Mouse (Mus musculus) cortical plate, adult 2 months (tissue): ENCODE data around the gene Rab40b. TPM values are rescaled to one million over a fixed set of nuclear protein-coding genes. Genes with fewer than 3 reads are reported as not detected.
A peak's percentile ranks its signal among the peaks of the same experiment; 100 is the strongest.

Experiments used
- H3K27ac ChIP-seq: fragments of 200-500 bp; 2 replicates; pipeline ENCODE4 v1.5.1; 2012; ENCODE audit warnings: low read length, control low read depth, inconsistent platforms; ENCODE audit not compliant: insufficient read depth
- H3K4me1 ChIP-seq: fragments of 200-500 bp; 2 replicates; pipeline ENCODE4 v1.6.1; 2011; ENCODE audit warnings: low read length; ENCODE audit not compliant: control insufficient read depth, insufficient read depth
- H3K4me3 ChIP-seq: fragments of 200-500 bp; 2 replicates; pipeline ENCODE4 v1.5.1; 2011; ENCODE audit warnings: mild to moderate bottlenecking, low read length, control low read depth; ENCODE audit not compliant: insufficient read depth
- CTCF ChIP-seq: fragments of 200-500 bp; IDR thresholded peaks from 2 replicates; pipeline ENCODE4 v1.5.1; 2011; ENCODE audit warnings: mild to moderate bottlenecking, control low read depth, low read length; ENCODE audit not compliant: insufficient read depth; ENCODE audit errors: extremely low read depth
- POLR2A ChIP-seq: fragments of 200-500 bp; IDR thresholded peaks from 2 replicates; pipeline ENCODE4 v1.6.1; 2011; ENCODE audit warnings: mild to moderate bottlenecking, low read length, control low read depth; ENCODE audit not compliant: insufficient read depth; ENCODE audit errors: extremely low read depth
- polyA plus RNA-seq: library from polyadenylated mRNA; depleted of rRNA; stranded (reverse); fragments of >200 nt; gene quantifications from 2 replicates; pipeline ENCODE4 v1.2.3, GENCODE M21; 2012

Gene Rab40b
- polyA plus RNA-seq, 1 experiment, result 31.1 TPM

- Histone ChIP-seq H3K4me1 (peaks cover 4% of the 10 kb centered on the region), H3K27ac (no peak overlapping the region), H3K4me3 (no peak overlapping the region)
- no peak for TF ChIP-seq CTCF
- no peak for TF ChIP-seq POLR2A
These were observed 27.3 kb upstream of the Rab40b start for GRCm38 (mm10) chr11:121415351-121415750.

DNA sequence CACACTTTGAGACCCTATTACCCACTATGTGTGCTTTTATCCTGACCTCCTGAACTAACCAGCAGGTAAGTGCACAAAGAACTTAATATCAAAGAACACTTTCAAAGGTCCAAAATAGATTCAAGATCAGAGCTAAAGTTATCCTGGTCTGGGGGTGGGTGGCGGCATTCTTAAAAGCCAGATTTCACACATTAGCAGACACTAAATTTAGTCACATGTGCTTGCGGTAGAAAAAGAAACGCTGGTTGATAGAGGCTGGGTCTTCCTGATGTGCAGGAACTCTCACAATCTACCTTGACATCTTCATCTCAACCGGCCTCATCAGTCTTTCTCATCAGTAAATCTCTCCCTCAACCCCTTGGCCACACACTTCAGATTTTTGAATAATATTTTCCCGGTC is 26.7 kb upstream of the Rab40b start:
- Histone ChIP-seq H3K27ac (no peak overlapping the region), H3K4me3 (no peak overlapping the region), H3K4me1 (peaks cover 4% of the 10 kb centered on the region)
- TF ChIP-seq POLR2A (no peak), CTCF (no peak)

DNA sequence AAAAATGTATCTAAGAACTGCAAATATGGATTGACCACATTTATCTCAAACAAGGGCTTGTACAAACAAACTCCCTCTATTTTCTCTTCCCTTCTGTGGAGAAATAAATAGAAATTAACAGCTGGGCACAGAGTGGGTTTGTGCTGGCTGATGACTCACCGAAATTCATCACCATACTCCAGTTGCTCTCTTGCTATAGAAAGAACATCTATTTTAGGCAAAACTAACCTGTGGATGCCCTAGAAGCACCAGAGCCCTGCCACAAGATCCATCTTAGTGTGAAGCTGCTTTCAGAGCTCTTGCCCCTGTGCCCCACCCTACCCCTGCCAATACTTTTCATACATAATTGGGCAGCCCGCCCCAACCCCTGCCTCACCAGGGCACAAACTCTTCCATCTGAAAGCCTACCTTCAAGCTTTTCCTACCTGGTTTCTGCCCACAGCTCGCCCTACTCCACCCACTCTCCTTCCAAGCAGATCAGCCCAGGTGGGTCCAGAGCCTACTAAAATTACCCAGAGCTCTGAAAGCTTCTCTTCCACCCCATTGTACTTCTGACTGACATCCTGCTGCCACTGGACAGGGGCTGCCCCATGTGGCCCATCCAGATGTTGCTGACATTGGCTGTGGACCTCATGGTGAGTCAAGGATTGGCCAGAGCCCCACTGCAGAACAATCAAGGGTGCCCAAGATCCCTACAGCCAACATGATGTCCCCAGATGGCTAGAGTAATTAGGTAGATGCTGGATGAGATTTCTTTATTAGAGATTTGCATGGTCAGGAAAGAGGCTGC is 19.5 kb upstream of the Rab40b start:
- TF ChIP-seq POLR2A, result no peak
- H3K4me1 ChIP-seq, result peaks cover 10% of the 10 kb centered on the region
- no peak overlapping the region for H3K4me3 ChIP-seq
- peak overlapping the region; percentile 87 for H3K27ac ChIP-seq

GRCm38 (mm10) chr11:121392405-121392804 is 4.4 kb upstream of the Rab40b start:
- Histone ChIP-seq H3K4me3 (no peak overlapping the region), H3K27ac (no peak overlapping the region), H3K4me1 (no peaks in the 10 kb centered on the region; the same call in 1 of the 2 replicates)
- no peak for TF ChIP-seq CTCF
- no peak for TF ChIP-seq POLR2A

DNA sequence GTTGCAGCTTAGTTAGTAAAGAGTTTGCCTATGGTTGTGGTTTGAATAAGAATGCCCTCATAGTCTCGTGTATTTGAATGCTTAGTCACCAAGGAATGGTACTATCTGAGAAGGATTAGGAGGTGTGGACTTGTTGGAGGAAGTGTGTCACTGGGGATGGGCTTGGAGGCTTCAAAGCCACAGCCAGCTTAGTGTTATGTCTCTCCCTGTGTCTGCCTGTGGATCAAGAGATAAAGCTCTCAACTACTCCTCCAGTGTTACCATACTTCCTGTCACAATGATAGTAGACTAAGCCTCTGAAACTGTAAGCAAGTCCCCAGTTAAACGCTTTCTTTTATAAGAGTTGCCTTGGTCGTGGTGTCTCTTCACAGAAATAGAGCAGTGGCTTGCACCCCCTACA is 2.7 kb upstream of the Rab40b start:
- TF ChIP-seq CTCF (no peak), POLR2A (no peak)
- H3K4me3 ChIP-seq, result no peak overlapping the region
- no peak overlapping the region for H3K27ac ChIP-seq
- H3K4me1 ChIP-seq, result no peaks in the 10 kb centered on the region; the same call in 1 of the 2 replicates

DNA sequence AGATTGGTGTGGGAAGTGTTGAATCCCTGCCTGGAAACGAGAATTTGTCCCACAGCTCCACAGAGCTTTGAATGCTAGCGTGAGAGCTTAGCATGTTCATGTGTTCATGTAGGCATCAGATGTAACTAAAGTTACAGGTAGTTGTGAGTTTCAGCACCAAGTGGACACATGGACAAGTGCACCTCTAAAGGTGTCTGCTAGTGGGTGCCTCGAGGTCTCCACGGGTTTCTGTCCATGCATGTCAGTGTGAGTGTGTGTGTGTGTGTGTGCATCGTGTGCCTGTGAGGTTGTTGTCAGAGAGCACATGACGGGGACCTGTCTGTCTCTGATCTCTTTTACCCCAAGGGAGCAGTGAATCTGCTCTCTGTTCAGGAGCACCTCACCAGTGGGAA is 499 bp upstream of the Rab40b start:
- Histone ChIP-seq H3K4me1 (peaks cover 2% of the 10 kb centered on the region; the same call in 1 of the 2 replicates), H3K27ac (no peak overlapping the region), H3K4me3 (peak overlapping the region; percentile 98)
- TF ChIP-seq CTCF, result no peak
- no peak for TF ChIP-seq POLR2A

GRCm38 (mm10) chr11:121380294-121380693 is 7.8 kb downstream of the Rab40b start:
- H3K27ac ChIP-seq, result no peak overlapping the region
- H3K4me3 ChIP-seq, result no peak overlapping the region
- no peak for TF ChIP-seq CTCF
- TF ChIP-seq POLR2A, result no peak
- H3K4me1 ChIP-seq, result peaks cover 11% of the 10 kb centered on the region

GRCm38 (mm10) chr11:121378644-121379043 is 9.4 kb downstream of the Rab40b start:
- Histone ChIP-seq H3K4me3 (no peak overlapping the region), H3K4me1 (peaks cover 10% of the 10 kb centered on the region), H3K27ac (no peak overlapping the region)
- TF ChIP-seq POLR2A (no peak), CTCF (no peak)

GRCm38 (mm10) chr11:121373305-121373704 is 14.7 kb downstream of the Rab40b start:
- H3K4me1 ChIP-seq, result peaks cover 4% of the 10 kb centered on the region
- no peak overlapping the region for H3K4me3 ChIP-seq
- TF ChIP-seq POLR2A (no peak), CTCF (no peak)
- no peak overlapping the region for H3K27ac ChIP-seq

DNA sequence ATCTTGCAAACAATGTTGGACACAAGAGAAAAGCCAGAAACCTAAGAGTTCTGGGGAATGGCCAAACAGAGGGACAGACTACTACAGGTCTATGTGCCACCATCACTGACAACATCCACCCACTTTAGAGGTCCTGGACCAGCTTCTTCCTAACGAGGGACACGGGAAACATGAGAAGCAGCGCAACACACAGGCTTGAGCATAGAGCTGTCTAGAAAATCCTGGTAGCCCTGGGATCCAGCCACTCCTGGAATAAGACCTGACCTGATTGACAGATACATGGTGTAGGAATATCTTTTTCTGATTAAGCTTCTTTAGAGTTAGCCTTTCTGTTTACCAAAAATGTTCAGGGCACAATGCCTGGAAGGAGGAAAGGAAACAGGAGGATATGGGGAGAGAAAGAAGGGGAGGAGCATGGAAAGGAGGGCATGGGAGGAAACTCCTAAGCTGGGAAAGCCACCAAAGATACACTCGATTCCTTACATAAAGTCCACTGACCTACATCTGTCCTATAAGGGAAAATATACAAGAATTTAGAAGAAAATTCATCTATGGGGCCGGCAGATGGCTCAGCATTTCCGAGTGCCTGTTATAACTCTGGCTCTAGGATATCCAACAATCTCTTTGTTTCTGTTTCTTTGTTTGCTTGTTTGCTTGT is 17.6 kb downstream of the Rab40b start:
- TF ChIP-seq CTCF (no peak), POLR2A (no peak)
- H3K4me1 ChIP-seq, result peaks cover 2% of the 10 kb centered on the region; the same call in 1 of the 2 replicates
- no peak overlapping the region for H3K27ac ChIP-seq
- no peak overlapping the region for H3K4me3 ChIP-seq
